In genomic region chr11:90142393-90142792, GRCm38 (mm10) we compare ENCODE assay signal across 9 mouse cellular contexts. TPM values are rescaled to one million over a fixed set of nuclear protein-coding genes. Genes with fewer than 3 reads are reported as not detected.
DNase-seq lines count a peak whose midpoint lies in the region; ATAC-seq and TF ChIP-seq lines count a peak whose summit lies in the region.
"Had no signal": no experiment of that assay in that cellular context is flagged by ENCODE, and none has a peak within 500 bp of the region (broad histone marks: within the 10 kb centered on the region; RNA-seq: fewer than 3 reads in every experiment).

No protein-coding gene starts in this region.

- 0 out of 2 replicates have a peak, but pooled peaks have one; percentile 19 for ATAC-seq in limb, embryonic 15.5 days (ENCODE audit: insufficient number of reproducible peaks, low FRiP score, low TSS enrichment, low read depth)
- ATAC-seq in heart, embryonic 12.5 days (ENCODE audit: insufficient number of reproducible peaks, low FRiP score), result peak; percentile 45; the same call in 1 of the 2 replicates

- H3K4me3 ChIP-seq in limb, embryonic 15.5 days, result no peak overlapping the region
- H3K4me3 ChIP-seq in limb, embryonic 10.5 days, result no peak overlapping the region
- H3K4me3 ChIP-seq in heart, embryonic 12.5 days, result no peak overlapping the region
- H3K4me3 ChIP-seq in lung, adult 2 months (replicated peaks; ENCODE audit: extremely low read depth, low read depth, low read length), result no peak overlapping the region
- H3K4me3 ChIP-seq: midbrain, embryonic 12.5 days had no signal

- no peak for TF ChIP-seq CTCF in lung, adult 2 months (IDR thresholded peaks at IDR 0.05; ENCODE audit: insufficient read depth, low read length)

- DNase-seq in limb, embryonic 10.5 days (ENCODE audit: low spot score), result no peak
- DNase-seq in cerebellum, adult 9-11 months, result peak; percentile 18
- DNase-seq in lung, adult 2 months, result peak; percentile 37
- DNase-seq in telencephalon, adult 2 months (ENCODE audit: low read depth, low spot score), result peak; percentile 9
- DNase-seq in thymus, postnatal 14 days, result no peak
- no peak for DNase-seq in kidney, adult 18-20 months

- H3K9ac ChIP-seq in limb, embryonic 15.5 days, result no peak overlapping the region
- no peak overlapping the region for H3K9ac ChIP-seq in heart, embryonic 12.5 days
- H3K9ac ChIP-seq: midbrain, embryonic 12.5 days had no signal

- H3K27me3 ChIP-seq in limb, embryonic 15.5 days, result no peaks in the 10 kb centered on the region
- no peaks in the 10 kb centered on the region for H3K27me3 ChIP-seq in limb, embryonic 10.5 days (ENCODE audit: low read depth, poor library complexity, severe bottlenecking)
- no peaks in the 10 kb centered on the region for H3K27me3 ChIP-seq in heart, embryonic 12.5 days (replicated peaks)
- H3K27me3 ChIP-seq: midbrain, embryonic 12.5 days had no signal

- H3K27ac ChIP-seq in limb, embryonic 15.5 days, result no peak overlapping the region
- no peak overlapping the region for H3K27ac ChIP-seq in limb, embryonic 10.5 days
- H3K27ac ChIP-seq in heart, embryonic 12.5 days (ENCODE audit: poor library complexity, severe bottlenecking), result peak overlapping the region; percentile 19; the same call in 1 of the 2 replicates
- H3K27ac ChIP-seq: midbrain, embryonic 12.5 days had no signal

- H3K36me3 ChIP-seq in limb, embryonic 15.5 days, result no peaks in the 10 kb centered on the region
- H3K36me3 ChIP-seq in limb, embryonic 10.5 days, result no peaks in the 10 kb centered on the region
- no peaks in the 10 kb centered on the region for H3K36me3 ChIP-seq in heart, embryonic 12.5 days
- H3K36me3 ChIP-seq: midbrain, embryonic 12.5 days had no signal

- H3K4me1 ChIP-seq in limb, embryonic 15.5 days, result peaks cover 10% of the 10 kb centered on the region; the same call in 1 of the 2 replicates
- peaks cover 9% of the 10 kb centered on the region for H3K4me1 ChIP-seq in limb, embryonic 10.5 days
- H3K4me1 ChIP-seq in heart, embryonic 12.5 days (replicated peaks), result peaks cover 14% of the 10 kb centered on the region
- H3K4me1 ChIP-seq in lung, adult 2 months (ENCODE audit: control insufficient read depth, insufficient read depth, low read length), result peaks cover 7% of the 10 kb centered on the region; the same call in 1 of the 2 replicates
- H3K4me1 ChIP-seq: midbrain, embryonic 12.5 days had no signal

- no peak overlapping the region for H3K4me2 ChIP-seq in limb, embryonic 15.5 days
- no peak overlapping the region for H3K4me2 ChIP-seq in heart, embryonic 12.5 days
- H3K4me2 ChIP-seq: midbrain, embryonic 12.5 days had no signal

- TF ChIP-seq POLR2A in lung, adult 2 months (IDR thresholded peaks at IDR 0.05; ENCODE audit: borderline replicate concordance, extremely low read depth, low read depth, low read length), result no peak

- H3K9me3 ChIP-seq in limb, embryonic 15.5 days, result no peaks in the 10 kb centered on the region
- H3K9me3 ChIP-seq in limb, embryonic 10.5 days (replicated peaks), result no peaks in the 10 kb centered on the region
- H3K9me3 ChIP-seq in heart, embryonic 12.5 days (replicated peaks), result no peaks in the 10 kb centered on the region
- H3K9me3 ChIP-seq: midbrain, embryonic 12.5 days had no signal

- 45% methylated on average over 4 of the region's 4 CpGs for WGBS in limb, embryonic 15.5 days
- WGBS in limb, embryonic 10.5 days, result 49% methylated on average over 4 of the region's 4 CpGs
- WGBS in heart, embryonic 12.5 days, result 46% methylated on average over 4 of the region's 4 CpGs
- 24% methylated on average over 4 of the region's 4 CpGs for WGBS in lung, adult 2 months

RNA-seq across cellular contexts. Expression of gene Gm45716, which starts 45.1 kb away (rescaled TPM):
- 6.4 and 7.3 TPM in 2 replicates for polyA plus RNA-seq in limb, embryonic 15.5 days (2015; fragmentation: Nextera tagmentation; extraction: Ambion mirVana)
- 12.7 and 13.9 TPM in 2 replicates for polyA plus RNA-seq in limb, embryonic 10.5 days (2016; fragmentation: Nextera tagmentation; extraction: Ambion mirVana)
- 48.2 and 49.5 TPM in 2 replicates for polyA plus RNA-seq in heart, embryonic 12.5 days (2016; fragmentation: Nextera tagmentation; extraction: Ambion mirVana)
- polyA plus RNA-seq in lung, adult 2 months (2012; rRNA removed), result 1.3 and 1.5 TPM in 2 replicates

Comparison
In these comparisons a context has a peak if more than half of its experiments do, and no peak if none do; other contexts are left out.
1. DNase-seq: peak in cerebellum, adult 9-11 months (single experiment), lung, adult 2 months (single experiment) and telencephalon, adult 2 months (single experiment); none in limb, embryonic 10.5 days (single experiment), thymus, postnatal 14 days (single experiment) and kidney, adult 18-20 months (single experiment).